Mouse (Mus musculus) mouse trophoblast stem cell (cell line): ENCODE results near the gene Golga3.

Experiments
- in situ Hi-C, 2 experiments: fragments of 300-500 bp; cut with MseI, MboI; formaldehyde crosslinking; loops; 2 replicates in 1 of 2; 3 replicates in 1 of 2; pipeline ENCODE4 v1.15.1; 2025

Golga3 gene

DNA sequence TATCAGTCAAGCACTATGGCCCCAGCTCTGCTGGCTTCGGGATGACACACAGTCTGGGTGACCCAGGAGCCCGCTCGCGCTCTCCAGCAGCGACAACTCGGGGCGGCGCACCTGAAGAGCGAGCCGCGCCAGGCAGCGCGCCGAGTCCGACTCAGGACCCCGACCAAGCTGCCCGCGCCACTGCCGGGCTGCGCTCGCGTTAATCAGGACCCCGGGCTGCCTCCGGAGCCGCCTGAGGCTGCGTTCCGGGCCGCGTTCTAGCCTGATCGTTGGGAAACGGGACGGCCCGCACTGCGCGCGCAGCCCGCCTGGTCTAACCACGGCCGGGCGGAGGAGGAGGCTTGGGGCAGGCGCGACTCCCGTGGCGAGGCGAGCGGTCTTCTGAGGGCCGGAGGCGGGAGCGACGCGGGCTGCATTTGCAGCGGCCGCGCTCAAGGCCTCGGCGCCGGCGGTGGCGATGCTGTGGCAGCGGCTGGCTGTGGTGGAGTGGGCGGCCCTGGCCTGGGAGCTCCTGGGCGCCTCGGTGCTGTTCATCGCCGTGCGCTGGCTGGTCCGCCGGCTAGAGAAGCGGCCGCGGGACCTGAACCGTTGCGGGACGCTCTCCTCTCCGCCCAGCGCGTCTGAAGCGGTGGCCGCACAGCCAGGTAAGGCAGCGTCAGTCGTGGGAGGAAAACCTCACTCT, 54.4 kb downstream of the Golga3 start, which contains the start of gene Ankle2:
TSS of gene Ankle2 (plus strand) at position 225 of the 682 bp plus-strand sequence.
- in situ Hi-C loops: no loop called here

GRCm38 (mm10) chr5:110231638-110232037, 55.1 kb downstream of the Golga3 start:
- in situ Hi-C loops: no loop called here

DNA sequence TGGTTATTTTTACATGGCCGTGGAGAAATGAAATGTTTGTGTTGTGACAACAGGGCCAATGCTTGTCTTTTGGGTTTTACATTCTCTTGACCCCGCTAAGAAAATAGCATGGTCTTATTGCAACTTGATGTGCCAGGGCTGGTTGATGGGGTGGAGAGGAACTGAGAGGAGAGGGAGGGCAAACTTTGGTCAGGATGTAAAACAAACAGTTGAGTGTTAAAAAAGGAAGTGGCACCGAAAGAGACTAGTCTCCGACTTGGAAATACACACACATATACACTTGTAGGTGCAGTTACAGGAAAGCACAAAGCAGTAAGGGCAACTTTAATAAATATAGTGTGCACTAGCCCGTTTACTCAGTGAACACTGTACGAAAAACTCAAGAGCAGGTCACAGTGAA, 55.8 kb downstream of the Golga3 start:
- in situ Hi-C loops: no loop called here

DNA sequence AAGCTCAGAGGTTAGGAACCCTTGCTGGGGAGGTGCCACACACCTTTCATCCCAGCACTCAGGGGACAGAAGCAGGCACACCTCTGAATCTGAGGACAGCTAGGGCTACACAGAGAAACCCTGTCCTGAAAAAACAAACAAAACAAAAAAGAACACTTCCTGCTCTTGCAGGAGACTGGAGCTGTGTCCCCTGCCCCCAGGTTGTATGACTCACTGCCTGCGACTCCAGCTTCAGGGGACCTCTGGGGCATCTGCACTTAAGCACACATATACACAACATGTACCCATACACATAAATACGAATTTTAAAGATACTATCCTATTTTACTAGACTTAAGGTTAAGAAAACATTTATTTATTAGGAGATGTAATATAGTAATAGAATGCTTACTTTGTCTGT, 67.6 kb downstream of the Golga3 start:
- in situ Hi-C loops: no loop called here

DNA sequence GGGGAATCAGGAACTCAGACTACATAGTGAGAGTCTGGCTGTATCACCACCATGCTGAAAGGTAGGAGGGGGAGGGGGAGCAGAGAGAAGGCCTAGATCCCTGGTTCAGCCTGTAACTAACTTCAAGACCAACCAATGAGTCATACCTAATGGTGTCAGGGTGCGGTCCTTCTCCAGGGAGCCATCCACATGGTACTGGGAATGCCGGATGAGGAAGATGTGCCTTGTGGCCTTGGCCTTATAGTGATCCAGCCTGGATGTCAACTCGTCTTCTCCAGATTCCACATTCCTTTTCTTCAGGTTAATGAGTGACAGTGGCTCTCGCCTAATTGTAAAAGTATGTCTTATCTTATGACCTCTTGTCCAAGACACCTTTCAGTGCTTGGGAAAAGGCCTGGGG, 90.4 kb downstream of the Golga3 start:
- in situ Hi-C loops: no loop called here

- in situ Hi-C loops: no loop called here
These were observed 92.9 kb downstream of the Golga3 start, which contains the start of gene Pgam5 for GRCm38 (mm10) chr5:110269141-110270101. Pgam5 (minus strand) TSS chr5:110269913.

GRCm38 (mm10) chr5:110270242-110270641, 93.7 kb downstream of the Golga3 start:
- in situ Hi-C loops: no loop called here

- in situ Hi-C loops: no loop called here
These were observed 97.6 kb downstream of the Golga3 start for GRCm38 (mm10) chr5:110274147-110274546.

GRCm38 (mm10) chr5:110274846-110275245, 98.3 kb downstream of the Golga3 start:
- in situ Hi-C loops: no loop called here
